Mouse (Mus musculus): Measurements from ENCODE around the gene Washc4. TPM values are rescaled to one million over a fixed set of nuclear protein-coding genes. Genes with fewer than 3 reads are reported as not detected.
A peak's percentile ranks its signal among the peaks of the same experiment; 100 is the strongest.

Washc4 gene
- total RNA-seq, 2 experiments from 2014 or later = 10.7 to 20.1 TPM

GRCm38 (mm10) chr10:83590801-83591200 lies 47.2 kb downstream of the Washc4 start:
- ATAC-seq (replicated peaks; ENCODE audit: low FRiP score, low TSS enrichment, poor library complexity, severe bottlenecking) = no peak

GRCm38 (mm10) chr10:83592616-83593015 lies 49.1 kb downstream of the Washc4 start:
- ATAC-seq (replicated peaks; ENCODE audit: low FRiP score, low TSS enrichment, poor library complexity, severe bottlenecking) = no peak

- ATAC-seq (replicated peaks; ENCODE audit: low FRiP score, low TSS enrichment, poor library complexity, severe bottlenecking) = no peak
These were observed 51.0 kb downstream of the Washc4 start for GRCm38 (mm10) chr10:83594526-83594925.

GRCm38 (mm10) chr10:83600650-83601049 lies 57.1 kb downstream of the Washc4 start:
- no peak for ATAC-seq (replicated peaks; ENCODE audit: low FRiP score, low TSS enrichment, poor library complexity, severe bottlenecking)

GRCm38 (mm10) chr10:83603956-83604564 lies 60.5 kb downstream of the Washc4 start:
- ATAC-seq (replicated peaks; ENCODE audit: low FRiP score, low TSS enrichment, poor library complexity, severe bottlenecking) = no peak

GRCm38 (mm10) chr10:83605637-83606183 lies 62.2 kb downstream of the Washc4 start:
- ATAC-seq (replicated peaks; ENCODE audit: low FRiP score, low TSS enrichment, poor library complexity, severe bottlenecking) = no peak

- ATAC-seq (replicated peaks; ENCODE audit: low FRiP score, low TSS enrichment, poor library complexity, severe bottlenecking) = no peak
These were observed 63.6 kb downstream of the Washc4 start for GRCm38 (mm10) chr10:83607111-83607510.

GRCm38 (mm10) chr10:83608596-83608995 lies 65.0 kb downstream of the Washc4 start:
- ATAC-seq (replicated peaks; ENCODE audit: low FRiP score, low TSS enrichment, poor library complexity, severe bottlenecking) = no peak

- no peak for ATAC-seq (replicated peaks; ENCODE audit: low FRiP score, low TSS enrichment, poor library complexity, severe bottlenecking)
These were observed 67.0 kb downstream of the Washc4 start for GRCm38 (mm10) chr10:83610518-83610917.

GRCm38 (mm10) chr10:83611863-83612262 lies 68.3 kb downstream of the Washc4 start:
- no peak for ATAC-seq (replicated peaks; ENCODE audit: low FRiP score, low TSS enrichment, poor library complexity, severe bottlenecking)

GRCm38 (mm10) chr10:83612648-83613215 lies 69.2 kb downstream of the Washc4 start:
- ATAC-seq (replicated peaks; ENCODE audit: low FRiP score, low TSS enrichment, poor library complexity, severe bottlenecking) = no peak

- peak; percentile 69 for ATAC-seq (replicated peaks; ENCODE audit: low FRiP score, low TSS enrichment, poor library complexity, severe bottlenecking)
These were observed 73.8 kb downstream of the Washc4 start for GRCm38 (mm10) chr10:83617366-83617765.

- no peak for ATAC-seq (replicated peaks; ENCODE audit: low FRiP score, low TSS enrichment, poor library complexity, severe bottlenecking)
These were observed 75.4 kb downstream of the Washc4 start for GRCm38 (mm10) chr10:83618819-83619440.

GRCm38 (mm10) chr10:83620350-83621055 lies 77.0 kb downstream of the Washc4 start:
- ATAC-seq (replicated peaks; ENCODE audit: low FRiP score, low TSS enrichment, poor library complexity, severe bottlenecking) = no peak

- no peak for ATAC-seq (replicated peaks; ENCODE audit: low FRiP score, low TSS enrichment, poor library complexity, severe bottlenecking)
These were observed 80.5 kb downstream of the Washc4 start for GRCm38 (mm10) chr10:83624065-83624464.

GRCm38 (mm10) chr10:83624841-83625240 lies 81.3 kb downstream of the Washc4 start:
- ATAC-seq (replicated peaks; ENCODE audit: low FRiP score, low TSS enrichment, poor library complexity, severe bottlenecking) = no peak

- no peak for ATAC-seq (replicated peaks; ENCODE audit: low FRiP score, low TSS enrichment, poor library complexity, severe bottlenecking)
These were observed 83.6 kb downstream of the Washc4 start for GRCm38 (mm10) chr10:83627113-83627687.

- no peak for ATAC-seq (replicated peaks; ENCODE audit: low FRiP score, low TSS enrichment, poor library complexity, severe bottlenecking)
These were observed 84.7 kb downstream of the Washc4 start for GRCm38 (mm10) chr10:83628241-83628640.

- no peak for ATAC-seq (replicated peaks; ENCODE audit: low FRiP score, low TSS enrichment, poor library complexity, severe bottlenecking)
These were observed 85.7 kb downstream of the Washc4 start for GRCm38 (mm10) chr10:83629190-83629781.

All from megakaryocyte-erythroid progenitor cell, adult 5-6 weeks (primary cell).